Mouse (Mus musculus): ENCODE data around the gene Mettl27. TPM values are rescaled to one million over a fixed set of nuclear protein-coding genes. Genes with fewer than 3 reads are reported as not detected.
A peak's percentile ranks its signal among the peaks of the same experiment; 100 is the strongest.

Gene Mettl27
- total and polyA plus RNA-seq, 2 experiments from 2014 or later: 8.3 to 9.4 TPM

DNA sequence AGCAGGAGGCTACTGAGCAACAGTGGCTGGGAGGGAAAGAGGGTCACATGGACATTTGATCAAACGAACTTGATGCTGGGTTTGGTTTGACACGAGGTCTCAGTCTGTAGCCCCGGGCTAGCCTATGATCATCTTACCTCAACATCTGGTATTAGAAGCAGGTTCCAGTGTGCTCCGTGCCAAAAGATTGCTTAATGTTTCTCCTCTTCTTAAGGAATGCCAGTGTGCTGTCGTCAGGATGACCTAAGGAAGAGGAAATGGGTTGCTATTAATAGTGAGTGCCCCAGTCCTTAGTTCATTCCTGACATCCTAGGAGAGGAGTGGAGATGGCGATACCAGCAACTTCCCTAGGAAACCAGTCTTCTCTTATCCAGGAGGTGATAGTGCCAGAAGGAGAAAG, 57.6 kb downstream of the Mettl27 start:
- DNase-seq (ENCODE audit: low spot score) (peak; percentile 34), ATAC-seq (ENCODE audit: insufficient read depth, low read depth) (no peak; the same call in 1 of the 2 replicates)
- H3K4me1 ChIP-seq (ENCODE audit: control insufficient read depth, insufficient read depth): no peaks in the 10 kb centered on the region
- H3K9ac ChIP-seq (replicated peaks; ENCODE audit: low read depth, low read length): no peak overlapping the region
- H3K4me2 ChIP-seq (ENCODE audit: low read depth, low read length): no peak overlapping the region
- H3K27ac ChIP-seq (ENCODE audit: low read depth): no peak overlapping the region
- H3K36me3 ChIP-seq (replicated peaks; ENCODE audit: control insufficient read depth, insufficient read depth, low read length): no peaks in the 10 kb centered on the region
- WGBS: 38% methylated on average over 6 of the region's 6 CpGs
- H3K4me3 ChIP-seq (ENCODE audit: low read depth, low read length): no peak overlapping the region
- TF ChIP-seq CTCF (IDR thresholded peaks at IDR 0.05; ENCODE audit: low read depth) (no peak), EP300 (IDR thresholded peaks at IDR 0.05; ENCODE audit: low read depth) (no peak)
- H3K9me3 ChIP-seq (replicated peaks; ENCODE audit: control insufficient read depth, low read length): no peaks in the 10 kb centered on the region
- H3K27me3 ChIP-seq (ENCODE audit: control insufficient read depth, insufficient read depth, low read length): peaks cover 52% of the 10 kb centered on the region

Other genes starting within 250 kb of the Mettl27 start
- gene Limk1, start 243.8 kb upstream of the Mettl27 start, total RNA-seq (2014; rRNA removed; ENCODE audit: low replicate concordance): 6.9 and 12.1 TPM in 2 replicates
- 2.4 TPM in 2 replicates for gene Limk1, start 243.8 kb upstream of the Mettl27 start, polyA plus RNA-seq (2015; fragmentation: Nextera tagmentation; extraction: Ambion mirVana)
- gene Eln, start 185.0 kb upstream of the Mettl27 start, total RNA-seq (2014; rRNA removed; ENCODE audit: low replicate concordance): 313 and 411 TPM in 2 replicates
- gene Eln, start 185.0 kb upstream of the Mettl27 start, polyA plus RNA-seq (2015; fragmentation: Nextera tagmentation; extraction: Ambion mirVana): 362 and 388 TPM in 2 replicates
- gene Tmem270, start 25.6 kb upstream of the Mettl27 start, total RNA-seq (2014; rRNA removed; ENCODE audit: low replicate concordance): not detected in 2 replicates
- gene Tmem270, start 25.6 kb upstream of the Mettl27 start, polyA plus RNA-seq (2015; fragmentation: Nextera tagmentation; extraction: Ambion mirVana): not detected in 2 replicates
- not detected in 2 replicates for gene Cldn13, start 16.8 kb upstream of the Mettl27 start, total RNA-seq (2014; rRNA removed; ENCODE audit: low replicate concordance)
- 0.18 and 0.22 TPM in 2 replicates for gene Cldn13, start 16.8 kb upstream of the Mettl27 start, polyA plus RNA-seq (2015; fragmentation: Nextera tagmentation; extraction: Ambion mirVana)
- 0.12 and 10.2 TPM in 2 replicates for gene Cldn4, start 14.6 kb downstream of the Mettl27 start, total RNA-seq (2014; rRNA removed; ENCODE audit: low replicate concordance)
- gene Cldn4, start 14.6 kb downstream of the Mettl27 start, polyA plus RNA-seq (2015; fragmentation: Nextera tagmentation; extraction: Ambion mirVana): 0.18 TPM in 1 of 2 replicates, not detected in the other
- gene Cldn3, start 53.8 kb downstream of the Mettl27 start, total RNA-seq (2014; rRNA removed; ENCODE audit: low replicate concordance): 3.8 and 15.2 TPM in 2 replicates
- 1.4 and 4.5 TPM in 2 replicates for gene Cldn3, start 53.8 kb downstream of the Mettl27 start, polyA plus RNA-seq (2015; fragmentation: Nextera tagmentation; extraction: Ambion mirVana)
- 55.6 and 60.8 TPM in 2 replicates for gene Abhd11, start 76.8 kb downstream of the Mettl27 start, total RNA-seq (2014; rRNA removed; ENCODE audit: low replicate concordance)
- gene Abhd11, start 76.8 kb downstream of the Mettl27 start, polyA plus RNA-seq (2015; fragmentation: Nextera tagmentation; extraction: Ambion mirVana): 99.5 and 100 TPM in 2 replicates
- 2.3 and 3.7 TPM in 2 replicates for gene Stx1a, start 91.1 kb downstream of the Mettl27 start, total RNA-seq (2014; rRNA removed; ENCODE audit: low replicate concordance)
- gene Stx1a, start 91.1 kb downstream of the Mettl27 start, polyA plus RNA-seq (2015; fragmentation: Nextera tagmentation; extraction: Ambion mirVana): 2.3 and 2.5 TPM in 2 replicates
- gene Dnajc30, start 131.8 kb downstream of the Mettl27 start, total RNA-seq (2014; rRNA removed; ENCODE audit: low replicate concordance): 7.7 and 19.7 TPM in 2 replicates
- 33.6 and 34.1 TPM in 2 replicates for gene Dnajc30, start 131.8 kb downstream of the Mettl27 start, polyA plus RNA-seq (2015; fragmentation: Nextera tagmentation; extraction: Ambion mirVana)
- 34.2 and 49.6 TPM in 2 replicates for gene Bud23, start 132.6 kb downstream of the Mettl27 start, total RNA-seq (2014; rRNA removed; ENCODE audit: low replicate concordance)
- 33.7 and 38.2 TPM in 2 replicates for gene Bud23, start 132.6 kb downstream of the Mettl27 start, polyA plus RNA-seq (2015; fragmentation: Nextera tagmentation; extraction: Ambion mirVana)
- 3.7 and 5.6 TPM in 2 replicates for gene Vps37d, start 145.9 kb downstream of the Mettl27 start, total RNA-seq (2014; rRNA removed; ENCODE audit: low replicate concordance)
- gene Vps37d, start 145.9 kb downstream of the Mettl27 start, polyA plus RNA-seq (2015; fragmentation: Nextera tagmentation; extraction: Ambion mirVana): 1.0 and 1.1 TPM in 2 replicates
- gene Mlxipl, start 157.5 kb downstream of the Mettl27 start, total RNA-seq (2014; rRNA removed; ENCODE audit: low replicate concordance): 1.2 and 16.0 TPM in 2 replicates
- 3.4 and 5.3 TPM in 2 replicates for gene Mlxipl, start 157.5 kb downstream of the Mettl27 start, polyA plus RNA-seq (2015; fragmentation: Nextera tagmentation; extraction: Ambion mirVana)
- gene Tbl2, start 217.3 kb downstream of the Mettl27 start, total RNA-seq (2014; rRNA removed; ENCODE audit: low replicate concordance): 30.0 and 66.2 TPM in 2 replicates
- 10.4 and 11.3 TPM in 2 replicates for gene Tbl2, start 217.3 kb downstream of the Mettl27 start, polyA plus RNA-seq (2015; fragmentation: Nextera tagmentation; extraction: Ambion mirVana)
- gene Bcl7b, start 235.9 kb downstream of the Mettl27 start, total RNA-seq (2014; rRNA removed; ENCODE audit: low replicate concordance): 10.6 and 23.2 TPM in 2 replicates
- 51.8 and 54.5 TPM in 2 replicates for gene Bcl7b, start 235.9 kb downstream of the Mettl27 start, polyA plus RNA-seq (2015; fragmentation: Nextera tagmentation; extraction: Ambion mirVana)

All from heart, postnatal 0 days (tissue).